Mouse (Mus musculus): ENCODE measurements at regions not wholly inside any gene's neighbourhood (a gene's known extent, or its start where the extent isn't known, plus 50 kb on each side); places are given as distances from the start of the nearest gene placed in this dataset.

- no peak for DNase-seq (ENCODE audit: low spot score in 2 of 2)
These were observed 283.2 kb upstream of the Eef2kmt start for GRCm38 (mm10) chr16:5538836-5539510.

- DNase-seq (ENCODE audit: low spot score in 2 of 2), result no peak
These were observed 281.8 kb upstream of the Eef2kmt start for GRCm38 (mm10) chr16:5537286-5538204.

- DNase-seq (ENCODE audit: low spot score in 2 of 2), result no peak
These were observed 280.8 kb upstream of the Eef2kmt start for GRCm38 (mm10) chr16:5536515-5536972.

- DNase-seq (ENCODE audit: low spot score in 2 of 2), result no peak
These were observed 279.6 kb upstream of the Eef2kmt start for GRCm38 (mm10) chr16:5535414-5535813.

GRCm38 (mm10) chr16:5534862-5535261, 279.1 kb upstream of the Eef2kmt start:
- no peak for DNase-seq (ENCODE audit: low spot score in 2 of 2)

GRCm38 (mm10) chr16:5534385-5534784, 278.6 kb upstream of the Eef2kmt start:
- no peak for DNase-seq (ENCODE audit: low spot score in 2 of 2)

- DNase-seq (ENCODE audit: low spot score in 2 of 2), result no peak
These were observed 276.5 kb upstream of the Eef2kmt start for GRCm38 (mm10) chr16:5532281-5532680.

- DNase-seq (ENCODE audit: low spot score in 2 of 2), result peak in 1 of 2 experiments; percentile 9
These were observed 274.0 kb upstream of the Eef2kmt start for GRCm38 (mm10) chr16:5529823-5530222.

GRCm38 (mm10) chr16:5527936-5528335, 272.2 kb upstream of the Eef2kmt start:
- DNase-seq (ENCODE audit: low spot score in 2 of 2), result no peak

- DNase-seq (ENCODE audit: low spot score in 2 of 2), result no peak
These were observed 268.6 kb upstream of the Eef2kmt start for GRCm38 (mm10) chr16:5524375-5524774.

- DNase-seq (ENCODE audit: low spot score in 2 of 2), result no peak
These were observed 267.7 kb upstream of the Eef2kmt start for GRCm38 (mm10) chr16:5523402-5524021.

- no peak for DNase-seq (ENCODE audit: low spot score in 2 of 2)
These were observed 262.0 kb upstream of the Eef2kmt start for GRCm38 (mm10) chr16:5517746-5518145.

GRCm38 (mm10) chr16:5515867-5516266, 260.1 kb upstream of the Eef2kmt start:
- no peak for DNase-seq (ENCODE audit: low spot score in 2 of 2)

- DNase-seq (ENCODE audit: low spot score in 2 of 2), result no peak
These were observed 251.5 kb upstream of the Eef2kmt start for GRCm38 (mm10) chr16:5507261-5507660.

- no peak for DNase-seq (ENCODE audit: low spot score in 2 of 2)
These were observed 246.2 kb upstream of the Eef2kmt start for GRCm38 (mm10) chr16:5501961-5502360.

GRCm38 (mm10) chr16:5496051-5496685, 240.4 kb upstream of the Eef2kmt start:
- DNase-seq (ENCODE audit: low spot score in 2 of 2), result no peak

- no peak for DNase-seq (ENCODE audit: low spot score in 2 of 2)
These were observed 237.6 kb upstream of the Eef2kmt start for GRCm38 (mm10) chr16:5493352-5493751.

GRCm38 (mm10) chr16:5487259-5487658, 231.5 kb upstream of the Eef2kmt start:
- no peak for DNase-seq (ENCODE audit: low spot score in 2 of 2)

GRCm38 (mm10) chr16:5483337-5483736, 227.6 kb upstream of the Eef2kmt start:
- DNase-seq (ENCODE audit: low spot score in 2 of 2), result no peak

GRCm38 (mm10) chr16:5480148-5480547, 224.4 kb upstream of the Eef2kmt start:
- no peak for DNase-seq (ENCODE audit: low spot score in 2 of 2)

- no peak for DNase-seq (ENCODE audit: low spot score in 2 of 2)
These were observed 223.2 kb upstream of the Eef2kmt start for GRCm38 (mm10) chr16:5478970-5479369.

- no peak for DNase-seq (ENCODE audit: low spot score in 2 of 2)
These were observed 215.5 kb upstream of the Eef2kmt start for GRCm38 (mm10) chr16:5471321-5471720.

Measured in urinary bladder, postnatal 36 days (tissue).